Mouse (Mus musculus) kidney, postnatal 36 days (tissue): ENCODE data around the gene Smim1.

Experiments
- DNase-seq, 2 experiments: peaks; one replicate each; pipeline ENCODE4 v3.0.0; 2021 to 2022; ENCODE audit warnings: mixed read lengths in 2 of 2

Smim1 gene

DNA sequence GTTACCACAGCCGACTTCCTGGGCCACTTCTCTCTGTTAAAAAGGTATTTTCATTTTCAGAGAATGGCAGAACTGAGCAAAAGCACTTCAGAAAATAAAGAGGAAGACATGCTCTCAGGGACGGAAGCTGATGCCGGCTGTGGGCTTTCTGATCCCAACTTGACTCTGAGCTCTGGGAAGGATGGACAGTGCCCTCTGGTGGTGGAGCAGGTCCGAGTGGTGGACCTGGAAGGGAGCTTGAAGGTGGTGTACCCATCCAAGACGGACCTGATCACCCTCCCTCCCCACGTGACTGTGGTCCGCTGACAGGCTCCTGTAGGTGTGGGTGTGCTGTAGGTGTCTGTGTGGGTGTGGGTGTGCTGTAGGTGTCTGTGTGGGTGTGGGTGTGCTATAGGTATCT, 6.5 kb downstream of the Smim1 start:
- peak; percentile 85 to 90 for DNase-seq

- DNase-seq = peak; percentile 28 to 66
Measured at GRCm38 (mm10) chr4:154015476-154015875, 10.6 kb downstream of the Smim1 start.

- peak in 1 of 2 experiments; percentile 23 for DNase-seq
Measured at GRCm38 (mm10) chr4:154012132-154012882, 13.7 kb downstream of the Smim1 start.

DNA sequence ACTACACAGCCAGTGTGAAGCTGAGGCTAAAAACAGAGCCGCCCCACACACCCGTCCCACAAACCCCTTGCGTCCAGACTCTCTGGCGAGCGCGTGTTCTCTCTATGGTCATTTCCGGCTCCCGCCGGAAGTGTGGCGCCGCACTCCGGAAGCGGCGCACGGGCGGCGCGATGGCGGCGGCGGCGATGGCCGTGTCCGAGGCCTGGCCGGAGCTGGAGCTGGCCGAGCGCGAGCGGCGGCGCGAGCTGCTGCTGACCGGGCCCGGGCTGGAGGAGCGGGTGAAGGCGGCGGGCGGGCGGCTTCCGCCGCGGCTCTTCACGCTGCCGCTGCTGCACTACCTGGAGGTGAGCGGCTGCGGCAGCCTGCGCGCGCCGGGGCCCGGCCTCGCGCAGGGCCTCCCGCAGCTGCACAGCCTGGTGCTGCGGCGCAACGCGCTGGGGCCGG, 14.4 kb downstream of the Smim1 start, which contains the start of gene Lrrc47:
Gene Lrrc47, plus strand, starts transcription at position 86 of the 444 bp plus-strand sequence.
- peak; percentile 88 to 91 for DNase-seq

- no peak for DNase-seq
Measured at GRCm38 (mm10) chr4:154010907-154011645, 15.0 kb downstream of the Smim1 start.

GRCm38 (mm10) chr4:154007759-154008158, 18.3 kb downstream of the Smim1 start:
- DNase-seq = peak in 1 of 2 experiments; percentile 40

DNA sequence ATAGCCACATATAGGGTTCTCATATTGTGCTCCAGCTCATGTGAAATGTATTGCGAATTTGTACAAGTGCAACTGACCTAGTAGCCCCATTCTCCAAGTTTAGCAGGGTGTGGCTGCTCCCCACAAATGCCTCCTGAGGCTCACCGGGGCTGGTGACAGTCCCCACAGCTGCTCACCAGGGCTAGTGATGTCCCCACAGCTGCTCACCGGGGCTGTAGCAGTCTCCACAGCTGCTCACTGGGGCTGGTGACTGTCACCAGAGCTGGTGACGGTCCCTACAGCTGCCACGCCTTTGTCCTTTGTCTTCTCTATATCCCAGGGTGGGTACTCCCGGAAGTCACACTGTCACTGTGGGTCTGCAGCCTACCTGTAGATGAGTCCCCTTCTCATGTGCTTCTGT, 19.8 kb downstream of the Smim1 start:
- DNase-seq = no peak

DNA sequence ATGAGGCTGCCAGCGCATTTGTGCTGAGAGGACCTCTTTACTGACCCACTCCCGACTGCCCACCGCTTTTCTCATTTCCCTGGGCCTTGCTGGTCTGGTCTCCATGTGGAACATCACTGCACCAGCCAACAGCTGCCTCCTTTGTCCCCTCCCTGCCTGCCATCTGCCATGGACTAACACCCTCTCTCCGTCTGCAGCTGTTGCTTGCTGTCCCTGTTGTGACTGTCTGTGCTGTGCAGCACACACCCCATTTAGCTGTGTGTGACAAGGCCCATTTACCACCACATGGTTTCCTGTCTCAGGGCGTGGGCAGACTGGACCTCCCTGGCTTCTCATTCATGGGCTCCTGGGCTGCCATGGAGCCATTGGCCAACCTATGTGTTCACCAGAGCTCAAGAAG, 20.5 kb downstream of the Smim1 start:
- no peak for DNase-seq

DNA sequence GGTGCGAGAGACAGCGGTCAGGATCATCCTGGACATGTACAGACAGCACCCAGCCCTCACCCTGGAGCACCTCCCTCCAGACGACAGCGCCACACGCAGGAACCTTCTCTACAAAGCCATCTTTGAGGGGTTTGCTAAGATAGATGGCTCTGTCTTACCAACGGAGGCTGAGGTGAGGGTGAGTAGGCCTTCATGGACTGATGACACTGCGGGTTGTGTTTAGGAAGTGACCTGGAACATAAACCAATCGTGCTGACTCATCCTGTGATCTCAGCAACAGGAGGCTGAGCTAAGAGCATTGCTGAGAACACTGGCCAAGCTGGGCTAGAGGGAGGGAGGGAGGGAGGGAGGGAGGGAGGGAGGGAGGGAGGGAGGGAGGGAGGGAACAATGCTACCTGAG, 32.5 kb downstream of the Smim1 start:
- DNase-seq = no peak

DNA sequence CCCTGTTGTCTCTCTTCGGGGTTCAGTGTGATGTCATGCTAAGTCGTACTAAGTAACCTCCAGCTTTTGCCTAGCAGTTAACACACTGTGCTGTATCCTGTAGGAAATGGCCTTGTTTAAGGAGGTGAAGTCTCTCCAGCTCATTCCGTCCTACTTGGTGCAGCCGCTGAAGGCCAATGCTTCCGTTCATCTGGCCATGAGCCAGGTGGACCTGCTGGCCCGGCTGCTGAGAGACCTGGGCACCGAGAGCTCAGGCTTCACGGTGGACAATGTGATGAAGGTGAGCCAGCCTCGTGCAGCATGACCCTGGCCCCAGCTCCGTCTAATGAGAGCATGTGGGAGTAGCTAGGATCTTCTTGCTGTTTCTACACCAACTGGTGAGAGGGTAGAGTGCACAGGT, 33.3 kb downstream of the Smim1 start:
- DNase-seq = peak; percentile 25 to 54

DNA sequence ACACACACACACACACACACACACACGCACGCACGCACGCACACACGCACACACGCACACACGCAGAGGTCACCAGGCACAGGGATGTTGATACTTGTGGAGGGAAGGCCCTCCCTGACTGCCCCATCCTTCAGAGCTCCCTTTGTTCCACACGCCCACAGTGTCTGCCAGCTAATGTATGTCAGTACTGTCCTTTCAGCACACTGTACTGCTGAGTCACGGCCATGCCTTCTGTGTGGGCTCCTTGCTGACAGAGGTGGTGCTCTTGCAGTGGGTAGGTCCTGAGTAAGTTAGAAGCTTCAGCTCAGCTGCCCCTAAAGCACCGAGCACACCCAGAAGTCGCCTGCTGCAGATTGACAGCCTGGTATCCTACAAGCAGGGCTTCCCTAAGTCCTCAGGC, 45.6 kb downstream of the Smim1 start:
- no peak for DNase-seq

- DNase-seq = no peak
Measured at GRCm38 (mm10) chr4:153979243-153979642, 46.8 kb downstream of the Smim1 start.

- DNase-seq = no peak
Measured at GRCm38 (mm10) chr4:153975768-153976167, 50.3 kb downstream of the Smim1 start.

DNA sequence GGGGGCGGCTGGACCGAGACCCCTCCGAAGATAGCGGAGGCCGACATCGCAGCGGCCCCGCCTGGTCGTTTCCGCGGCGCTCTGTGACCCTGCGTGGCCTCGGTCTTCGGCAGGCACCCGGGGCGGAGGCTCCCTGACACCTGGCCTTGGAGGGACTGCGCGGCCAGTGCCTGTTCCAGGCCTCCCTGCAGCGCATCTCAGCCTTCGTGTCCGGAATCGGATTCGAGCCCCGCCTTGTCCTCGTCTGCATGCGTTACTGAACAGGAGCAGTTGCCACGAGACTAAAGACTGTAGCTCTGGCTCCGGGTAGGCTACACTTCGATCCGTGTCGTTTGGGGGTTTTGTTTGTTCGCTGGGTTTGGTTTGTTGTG, 50.8 kb downstream of the Smim1 start:
- DNase-seq = no peak

- DNase-seq = peak; percentile 95 to 97
Measured at GRCm38 (mm10) chr4:153974431-153975291, 51.4 kb downstream of the Smim1 start, which contains the start of the genes Dffb and Cep104. TSS of gene Dffb (minus strand) at chr4:153975126. TSS of gene Cep104 (plus strand) at chr4:153975194.
